Mouse (Mus musculus): ENCODE measurements around the gene Msantd3. TPM values are rescaled to one million over a fixed set of nuclear protein-coding genes. Genes with fewer than 3 reads are reported as not detected.

Gene Msantd3
- polyA plus RNA-seq, 1 experiment: 47.3 TPM

GRCm38 (mm10) chr4:48592328-48592727 lies 52.6 kb downstream of the Msantd3 start:
- Histone ChIP-seq H3K79me3 (ENCODE audit: low read depth) (peaks cover 14% of the 10 kb centered on the region), H3K79me2 (ENCODE audit: control insufficient read depth, insufficient read depth) (peaks cover 51% of the 10 kb centered on the region), H3K36me3 (ENCODE audit: control insufficient read depth, insufficient read depth) (no peaks in the 10 kb centered on the region), H3K4me3 (ENCODE audit: insufficient read depth, poor library complexity, severe bottlenecking) (no peak overlapping the region), H3ac (ENCODE audit: control insufficient read depth, insufficient read length, low read depth) (no peak overlapping the region), H3K27me3 (ENCODE audit: control insufficient read depth, insufficient read depth, insufficient read length) (no peaks in the 10 kb centered on the region)
- TF ChIP-seq USF1 (IDR thresholded peaks at IDR 0.05; ENCODE audit: low read depth) (no peak), MYOG (IDR thresholded peaks at IDR 0.05; ENCODE audit: control insufficient read depth, extremely low read depth, insufficient read length) (no peak), CEBPB (IDR thresholded peaks at IDR 0.05; ENCODE audit: low read depth) (no peak), MYOD1 (IDR thresholded peaks at IDR 0.05; ENCODE audit: control insufficient read depth, insufficient read length, low read depth) (no peak), CTCF (IDR thresholded peaks at IDR 0.05; ENCODE audit: control insufficient read depth, insufficient read depth, insufficient read length) (no peak), MAX (IDR thresholded peaks at IDR 0.05) (no peak), FOSL1 (IDR thresholded peaks at IDR 0.05; ENCODE audit: insufficient read depth, low read length, poor library complexity, severe bottlenecking) (no peak)

GRCm38 (mm10) chr4:48592844-48593243 lies 53.1 kb downstream of the Msantd3 start:
- no peak overlapping the region for H3ac ChIP-seq (ENCODE audit: control insufficient read depth, insufficient read length, low read depth)
- H3K79me3 ChIP-seq (ENCODE audit: low read depth): peaks cover 15% of the 10 kb centered on the region
- H3K4me3 ChIP-seq (ENCODE audit: insufficient read depth, poor library complexity, severe bottlenecking): no peak overlapping the region
- no peak for TF ChIP-seq USF1 (IDR thresholded peaks at IDR 0.05; ENCODE audit: low read depth)
- no peak for TF ChIP-seq CEBPB (IDR thresholded peaks at IDR 0.05; ENCODE audit: low read depth)
- TF ChIP-seq FOSL1 (IDR thresholded peaks at IDR 0.05; ENCODE audit: insufficient read depth, low read length, poor library complexity, severe bottlenecking): no peak
- TF ChIP-seq MYOG (IDR thresholded peaks at IDR 0.05; ENCODE audit: control insufficient read depth, extremely low read depth, insufficient read length): no peak
- no peak for TF ChIP-seq CTCF (IDR thresholded peaks at IDR 0.05; ENCODE audit: control insufficient read depth, insufficient read depth, insufficient read length)
- no peak for TF ChIP-seq MAX (IDR thresholded peaks at IDR 0.05)
- no peaks in the 10 kb centered on the region for H3K36me3 ChIP-seq (ENCODE audit: control insufficient read depth, insufficient read depth)
- H3K79me2 ChIP-seq (ENCODE audit: control insufficient read depth, insufficient read depth): peaks cover 51% of the 10 kb centered on the region
- H3K27me3 ChIP-seq (ENCODE audit: control insufficient read depth, insufficient read depth, insufficient read length): no peaks in the 10 kb centered on the region

GRCm38 (mm10) chr4:48596111-48596510 lies 56.4 kb downstream of the Msantd3 start:
- no peak overlapping the region for H3K4me3 ChIP-seq (ENCODE audit: insufficient read depth, poor library complexity, severe bottlenecking)
- H3K79me2 ChIP-seq (ENCODE audit: control insufficient read depth, insufficient read depth): peaks cover 27% of the 10 kb centered on the region
- H3ac ChIP-seq (ENCODE audit: control insufficient read depth, insufficient read length, low read depth): no peak overlapping the region
- H3K36me3 ChIP-seq (ENCODE audit: control insufficient read depth, insufficient read depth): no peaks in the 10 kb centered on the region
- peaks cover 9% of the 10 kb centered on the region for H3K79me3 ChIP-seq (ENCODE audit: low read depth)
- H3K27me3 ChIP-seq (ENCODE audit: control insufficient read depth, insufficient read depth, insufficient read length): no peaks in the 10 kb centered on the region
- TF ChIP-seq MYOG (IDR thresholded peaks at IDR 0.05; ENCODE audit: control insufficient read depth, extremely low read depth, insufficient read length) (no peak), MYOD1 (IDR thresholded peaks at IDR 0.05; ENCODE audit: control insufficient read depth, insufficient read length, low read depth) (no peak), USF1 (IDR thresholded peaks at IDR 0.05; ENCODE audit: low read depth) (no peak), FOSL1 (IDR thresholded peaks at IDR 0.05; ENCODE audit: insufficient read depth, low read length, poor library complexity, severe bottlenecking) (no peak), CTCF (IDR thresholded peaks at IDR 0.05; ENCODE audit: control insufficient read depth, insufficient read depth, insufficient read length) (no peak), CEBPB (IDR thresholded peaks at IDR 0.05; ENCODE audit: low read depth) (no peak), MAX (IDR thresholded peaks at IDR 0.05) (no peak)

DNA sequence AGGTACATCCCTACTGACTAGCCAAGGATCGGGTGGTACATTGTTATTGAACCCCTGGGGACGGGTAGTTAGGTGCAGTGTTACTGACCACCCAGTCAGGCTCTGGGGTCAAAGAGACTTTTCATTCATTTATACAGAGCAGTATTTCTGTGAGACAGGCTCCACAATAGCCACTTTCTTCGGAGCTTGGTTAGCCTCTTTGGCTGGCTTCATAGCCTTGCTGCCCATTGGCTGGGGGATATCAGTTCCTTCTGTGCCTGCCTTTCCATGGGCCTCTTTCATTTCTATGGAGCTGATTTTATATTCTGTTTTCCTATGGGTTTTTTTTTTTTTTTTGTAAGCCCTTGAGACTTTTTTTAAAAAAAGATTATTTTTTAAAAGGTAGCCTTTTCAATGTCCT lies 65.9 kb downstream of the Msantd3 start:
- Histone ChIP-seq H3K27me3 (ENCODE audit: control insufficient read depth, insufficient read depth, insufficient read length) (no peaks in the 10 kb centered on the region), H3K36me3 (ENCODE audit: control insufficient read depth, insufficient read depth) (no peaks in the 10 kb centered on the region), H3K4me3 (ENCODE audit: insufficient read depth, poor library complexity, severe bottlenecking) (no peak overlapping the region), H3ac (ENCODE audit: control insufficient read depth, insufficient read length, low read depth) (no peak overlapping the region), H3K79me2 (ENCODE audit: control insufficient read depth, insufficient read depth) (no peaks in the 10 kb centered on the region), H3K79me3 (ENCODE audit: low read depth) (no peaks in the 10 kb centered on the region)
- TF ChIP-seq CEBPB (IDR thresholded peaks at IDR 0.05; ENCODE audit: low read depth) (no peak), MYOG (IDR thresholded peaks at IDR 0.05; ENCODE audit: control insufficient read depth, extremely low read depth, insufficient read length) (no peak), FOSL1 (IDR thresholded peaks at IDR 0.05; ENCODE audit: insufficient read depth, low read length, poor library complexity, severe bottlenecking) (no peak), CTCF (IDR thresholded peaks at IDR 0.05; ENCODE audit: control insufficient read depth, insufficient read depth, insufficient read length) (no peak), MAX (IDR thresholded peaks at IDR 0.05) (no peak), USF1 (IDR thresholded peaks at IDR 0.05; ENCODE audit: low read depth) (no peak), MYOD1 (IDR thresholded peaks at IDR 0.05; ENCODE audit: control insufficient read depth, insufficient read length, low read depth) (no peak)

DNA sequence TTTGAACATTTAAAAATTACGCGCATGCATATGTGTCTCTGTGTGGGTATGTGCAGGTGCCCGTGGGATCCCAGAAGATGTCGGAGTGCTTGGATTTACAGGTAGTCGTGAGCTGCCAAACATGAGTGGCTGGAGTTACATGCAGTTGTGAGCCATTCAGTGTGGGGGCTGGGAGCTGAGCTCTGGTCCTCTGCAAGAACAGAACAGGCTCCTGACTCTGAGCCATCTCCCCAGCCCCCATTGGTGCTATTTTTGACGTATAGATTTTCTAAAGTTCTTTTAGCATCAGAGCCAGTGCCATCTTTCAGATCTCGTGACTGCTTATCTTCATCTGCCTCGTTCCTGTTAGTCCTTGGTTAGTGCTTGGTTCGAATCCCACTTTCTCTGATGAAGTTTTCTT lies 69.8 kb downstream of the Msantd3 start:
- TF ChIP-seq FOSL1 (IDR thresholded peaks at IDR 0.05; ENCODE audit: insufficient read depth, low read length, poor library complexity, severe bottlenecking) (no peak), CEBPB (IDR thresholded peaks at IDR 0.05; ENCODE audit: low read depth) (no peak), CTCF (IDR thresholded peaks at IDR 0.05; ENCODE audit: control insufficient read depth, insufficient read depth, insufficient read length) (no peak), MYOD1 (IDR thresholded peaks at IDR 0.05; ENCODE audit: control insufficient read depth, insufficient read length, low read depth) (no peak), MYOG (IDR thresholded peaks at IDR 0.05; ENCODE audit: control insufficient read depth, extremely low read depth, insufficient read length) (no peak), MAX (IDR thresholded peaks at IDR 0.05) (no peak), USF1 (IDR thresholded peaks at IDR 0.05; ENCODE audit: low read depth) (no peak)
- Histone ChIP-seq H3ac (ENCODE audit: control insufficient read depth, insufficient read length, low read depth) (no peak overlapping the region), H3K36me3 (ENCODE audit: control insufficient read depth, insufficient read depth) (no peaks in the 10 kb centered on the region), H3K4me3 (ENCODE audit: insufficient read depth, poor library complexity, severe bottlenecking) (no peak overlapping the region), H3K79me2 (ENCODE audit: control insufficient read depth, insufficient read depth) (no peaks in the 10 kb centered on the region), H3K27me3 (ENCODE audit: control insufficient read depth, insufficient read depth, insufficient read length) (no peaks in the 10 kb centered on the region), H3K79me3 (ENCODE audit: low read depth) (no peaks in the 10 kb centered on the region)

GRCm38 (mm10) chr4:48610251-48610650 lies 70.5 kb downstream of the Msantd3 start:
- no peaks in the 10 kb centered on the region for H3K36me3 ChIP-seq (ENCODE audit: control insufficient read depth, insufficient read depth)
- TF ChIP-seq MYOG (IDR thresholded peaks at IDR 0.05; ENCODE audit: control insufficient read depth, extremely low read depth, insufficient read length) (no peak), FOSL1 (IDR thresholded peaks at IDR 0.05; ENCODE audit: insufficient read depth, low read length, poor library complexity, severe bottlenecking) (no peak), MAX (IDR thresholded peaks at IDR 0.05) (no peak), CEBPB (IDR thresholded peaks at IDR 0.05; ENCODE audit: low read depth) (no peak), USF1 (IDR thresholded peaks at IDR 0.05; ENCODE audit: low read depth) (no peak), MYOD1 (IDR thresholded peaks at IDR 0.05; ENCODE audit: control insufficient read depth, insufficient read length, low read depth) (no peak), CTCF (IDR thresholded peaks at IDR 0.05; ENCODE audit: control insufficient read depth, insufficient read depth, insufficient read length) (no peak)
- H3K4me3 ChIP-seq (ENCODE audit: insufficient read depth, poor library complexity, severe bottlenecking): no peak overlapping the region
- no peak overlapping the region for H3ac ChIP-seq (ENCODE audit: control insufficient read depth, insufficient read length, low read depth)
- no peaks in the 10 kb centered on the region for H3K27me3 ChIP-seq (ENCODE audit: control insufficient read depth, insufficient read depth, insufficient read length)
- H3K79me3 ChIP-seq (ENCODE audit: low read depth): no peaks in the 10 kb centered on the region
- H3K79me2 ChIP-seq (ENCODE audit: control insufficient read depth, insufficient read depth): no peaks in the 10 kb centered on the region
